Mouse (Mus musculus): Measurements from ENCODE around the gene Ehf.

Gene Ehf

GRCm38 (mm10) chr2:103303132-103303531 lies at the start of gene Ehf:
Ehf (minus strand) TSS chr2:103303278.
- ChIA-PET CTCF (interaction anchor here in 2 of 4 experiments (0.6 to 0.9 kb wide), 2 partner anchors 44 to 222 kb away, joined by 3 to 4 read pairs; no protein-coding TSS in a partner anchor), POLR2A (interaction anchor here in 1 of 4 experiments (0.6 to 2.1 kb wide), 2 partner anchors 14 to 36 kb away, joined by 5 to 7 read pairs; no protein-coding TSS in a partner anchor)

- CTCF ChIA-PET: interaction anchor here (0.5 to 3.0 kb wide), 31 partner anchors 11 to 1602 kb away, joined by 3 to 34 read pairs (median 4); partner anchors contain the start of gene Ehf (in 1 of the 4)
- POLR2A ChIA-PET: interaction anchor here in 3 of 4 experiments (0.6 to 2.7 kb wide), 7 partner anchors 13 to 569 kb away, joined by 3 to 6 read pairs (median 3); partner anchors contain the start of genes Apip (in 1 of the 3) and Pdhx (in 1 of the 3)
Measured at GRCm38 (mm10) chr2:103347417-103347891, 44.4 kb upstream of the Ehf start.

- CTCF ChIA-PET: interaction anchor here (0.6 to 3.0 kb wide), 19 partner anchors 16 to 771 kb away, joined by 3 to 34 read pairs (median 6); partner anchors contain the start of genes Abtb2 (in 1 of the 4) and Ehf (in 1 of the 4)
- POLR2A ChIA-PET: interaction anchor here in 3 of 4 experiments (0.6 to 2.7 kb wide), 6 partner anchors 243 to 570 kb away, joined by 3 to 6 read pairs (median 4); partner anchors contain the start of genes Apip (in 1 of the 3) and Pdhx (in 1 of the 3)
Measured at GRCm38 (mm10) chr2:103346751-103347289, 43.7 kb upstream of the Ehf start.

GRCm38 (mm10) chr2:103343611-103344010 lies 40.5 kb upstream of the Ehf start:
- POLR2A ChIA-PET: no interaction called here
- CTCF ChIA-PET: no interaction called here

- POLR2A ChIA-PET: interaction anchor here in 1 of 4 experiments (0.5 kb wide), 1 partner anchor 174 kb away, joined by 3 read pairs; no protein-coding TSS in a partner anchor
- CTCF ChIA-PET: no interaction called here
Measured at GRCm38 (mm10) chr2:103342123-103342522, 39.0 kb upstream of the Ehf start.

- ChIA-PET POLR2A (interaction anchor here in 1 of 4 experiments (0.5 kb wide), 1 partner anchor 173 kb away, joined by 3 read pairs; no protein-coding TSS in a partner anchor), CTCF (no interaction called here)
Measured at GRCm38 (mm10) chr2:103341375-103341971, 38.4 kb upstream of the Ehf start.

- CTCF ChIA-PET: interaction anchor here in 1 of 4 experiments (0.7 kb wide), 1 partner anchor 68 kb away, joined by 3 read pairs; no protein-coding TSS in a partner anchor
- POLR2A ChIA-PET: interaction anchor here in 1 of 4 experiments (0.6 to 1.0 kb wide), 2 partner anchors 27 to 35 kb away, joined by 3 to 5 read pairs; partner anchors contain the start of gene Ehf
Measured at GRCm38 (mm10) chr2:103338706-103339105, 35.6 kb upstream of the Ehf start.

- ChIA-PET CTCF (interaction anchor here in 1 of 4 experiments (1.1 kb wide), 1 partner anchor 10 kb away, joined by 3 read pairs; no protein-coding TSS in a partner anchor), POLR2A (no interaction called here)
Measured at GRCm38 (mm10) chr2:103337370-103337769, 34.3 kb upstream of the Ehf start.

GRCm38 (mm10) chr2:103336621-103337020 lies 33.5 kb upstream of the Ehf start:
- POLR2A ChIA-PET: interaction anchor here in 2 of 4 experiments (0.6 to 1.2 kb wide), 2 partner anchors 9 to 81 kb away, joined by 3 to 4 read pairs; no protein-coding TSS in a partner anchor
- CTCF ChIA-PET: interaction anchor here in 1 of 4 experiments (0.6 to 1.1 kb wide), 2 partner anchors 11 to 252 kb away, joined by 3 read pairs; no protein-coding TSS in a partner anchor

GRCm38 (mm10) chr2:103336000-103336399 lies 32.9 kb upstream of the Ehf start:
- ChIA-PET CTCF (no interaction called here), POLR2A (interaction anchor here in 2 of 4 experiments (0.6 to 1.2 kb wide), 4 partner anchors 9 to 565 kb away, joined by 3 to 6 read pairs (median 4); no protein-coding TSS in a partner anchor)

- POLR2A ChIA-PET: no interaction called here
- CTCF ChIA-PET: no interaction called here
Measured at GRCm38 (mm10) chr2:103331666-103332191, 28.7 kb upstream of the Ehf start.

- CTCF ChIA-PET: interaction anchor here in 1 of 4 experiments (0.6 kb wide), 1 partner anchor 19 kb away, joined by 4 read pairs; no protein-coding TSS in a partner anchor
- POLR2A ChIA-PET: no interaction called here
Measured at GRCm38 (mm10) chr2:103328731-103329130, 25.7 kb upstream of the Ehf start.

- CTCF ChIA-PET: no interaction called here
Measured at GRCm38 (mm10) chr2:103325301-103326048, 22.4 kb upstream of the Ehf start.

GRCm38 (mm10) chr2:103324320-103324719 lies 21.2 kb upstream of the Ehf start:
- POLR2A ChIA-PET: interaction anchor here in 2 of 4 experiments (0.6 to 1.1 kb wide), 2 partner anchors 18 to 239 kb away, joined by 3 read pairs; no protein-coding TSS in a partner anchor
- CTCF ChIA-PET: no interaction called here

More at GRCm38 (mm10) chr2:103325301-103326048, 22.4 kb upstream of the Ehf start:
- POLR2A ChIA-PET: interaction anchor here in 2 of 4 experiments (1.1 to 1.3 kb wide), 3 partner anchors 21 to 241 kb away, joined by 3 read pairs; no protein-coding TSS in a partner anchor

GRCm38 (mm10) chr2:103322171-103322570 lies 19.1 kb upstream of the Ehf start:
- CTCF ChIA-PET: no interaction called here
- POLR2A ChIA-PET: no interaction called here

- POLR2A ChIA-PET: no interaction called here
- CTCF ChIA-PET: no interaction called here
Measured at GRCm38 (mm10) chr2:103321638-103322037, 18.6 kb upstream of the Ehf start.

- POLR2A ChIA-PET: interaction anchor here in 1 of 4 experiments (0.7 kb wide), 1 partner anchor 586 kb away, joined by 3 read pairs; no protein-coding TSS in a partner anchor
Measured at GRCm38 (mm10) chr2:103314002-103314401, 10.9 kb upstream of the Ehf start.

GRCm38 (mm10) chr2:103312640-103313039 lies 9.6 kb upstream of the Ehf start:
- ChIA-PET POLR2A (interaction anchor here in 1 of 4 experiments (1.1 to 1.8 kb wide), 2 partner anchors 18 to 24 kb away, joined by 3 to 4 read pairs; no protein-coding TSS in a partner anchor), CTCF (interaction anchor here in 1 of 4 experiments (0.6 kb wide), 1 partner anchor 316 kb away, joined by 3 read pairs; no protein-coding TSS in a partner anchor)

More at GRCm38 (mm10) chr2:103314002-103314401, 10.9 kb upstream of the Ehf start:
- CTCF ChIA-PET: no interaction called here
